Mouse (Mus musculus): ENCODE results near the gene Mfsd6l.

GRCm38 (mm10) chr11:68580566-68580965, 24.6 kb downstream of the Mfsd6l start:
- TF ChIP-seq CTCF (IDR thresholded peaks at IDR 0.05; ENCODE audit: extremely low read depth, insufficient read depth, insufficient read length, insufficient replicate concordance) (no peak), POLR2A (IDR thresholded peaks at IDR 0.05; ENCODE audit: low read depth, low read length) (no peak)
